Mouse (Mus musculus) lung, embryonic 15.5 days (tissue): ENCODE data around the gene Fryl. TPM values are rescaled to one million over a fixed set of nuclear protein-coding genes. Genes with fewer than 3 reads are reported as not detected.

Experiments
- ATAC-seq: fragments of 200-750 bp; cut with Nextera tagmentation; 2 replicates; pipeline ENCODE4 v1.8.0; 2017; ENCODE audit warnings: moderate number of reproducible peaks, borderline replicate concordance; ENCODE audit not compliant: low FRiP score, low TSS enrichment; ENCODE audit errors: extremely low read depth
- H3K27ac ChIP-seq: fragments of 300-500 bp; sonication (generic); 2 replicates; pipeline ENCODE4 v1.5.1; 2015; ENCODE audit warnings: moderate library complexity, mild to moderate bottlenecking, inconsistent platforms
- H3K27me3 ChIP-seq: fragments of 300-500 bp; sonication (generic); 2 replicates; pipeline ENCODE4 v1.6.1; 2015; ENCODE audit warnings: inconsistent platforms
- H3K36me3 ChIP-seq: fragments of 300-500 bp; sonication (generic); 2 replicates; pipeline ENCODE4 v1.6.1; 2015; ENCODE audit warnings: inconsistent platforms
- H3K4me1 ChIP-seq: fragments of 300-500 bp; sonication (generic); 2 replicates; pipeline ENCODE4 v1.6.1; 2015; ENCODE audit warnings: inconsistent platforms
- H3K4me2 ChIP-seq: fragments of 300-500 bp; sonication (generic); 2 replicates; pipeline ENCODE4 v1.6.1; 2015; ENCODE audit warnings: inconsistent platforms, mild to moderate bottlenecking, moderate library complexity
- H3K4me3 ChIP-seq: fragments of 300-500 bp; sonication (generic); 2 replicates; pipeline ENCODE4 v1.5.1; 2015; ENCODE audit warnings: mild to moderate bottlenecking, inconsistent platforms
- H3K9ac ChIP-seq: fragments of 300-500 bp; sonication (generic); 2 replicates; pipeline ENCODE4 v1.6.1; 2015; ENCODE audit warnings: inconsistent platforms
- H3K9me3 ChIP-seq: fragments of 300-500 bp; sonication (generic); 2 replicates; pipeline ENCODE4 v1.6.1; 2016; ENCODE audit warnings: inconsistent platforms
- WGBS: fragments of 180-500 bp; shearing (Covaris S2); methylation state at CpG from one replicate; pipeline ENCODE4 v1.1.7; 2015; 5-methylcytosine and 5-hydroxymethylcytosine counted together
- polyA plus RNA-seq: library from polyadenylated mRNA; unstranded; fragments of >200 nt; fragmentation: Nextera tagmentation; extraction: Ambion mirVana; gene quantifications from 2 replicates; pipeline ENCODE4 v1.2.1, GENCODE M21; 2015

Fryl gene
- polyA plus RNA-seq, 1 experiment from 2014 or later = 24.5 TPM

DNA sequence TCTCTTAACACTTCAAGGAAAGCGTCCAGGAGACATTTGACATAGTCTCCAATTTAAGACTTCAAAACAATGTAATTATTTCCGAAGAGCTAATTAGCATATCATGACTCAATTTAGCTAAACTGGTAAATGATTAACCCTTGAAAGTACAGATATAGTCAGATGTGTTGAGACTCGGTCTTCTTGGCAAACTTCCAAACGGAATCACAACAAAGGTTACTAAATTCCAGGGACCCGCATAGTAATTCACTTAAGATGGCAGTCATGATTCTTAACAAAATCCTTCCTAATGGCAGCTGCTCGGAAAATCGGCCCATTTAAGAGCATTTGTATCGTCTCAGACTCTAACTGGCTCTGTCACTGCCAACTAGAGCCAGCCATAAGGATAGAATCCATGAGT, 266.7 kb downstream of the Fryl start:
- Histone ChIP-seq H3K27me3 (no peaks in the 10 kb centered on the region), H3K36me3 (no peaks in the 10 kb centered on the region), H3K27ac (no peak overlapping the region), H3K4me3 (no peak overlapping the region), H3K9me3 (no peaks in the 10 kb centered on the region), H3K4me1 (no peaks in the 10 kb centered on the region), H3K9ac (no peak overlapping the region), H3K4me2 (no peak overlapping the region)
- no peak for ATAC-seq
- WGBS = 59% methylated on average over 8 of the region's 8 CpGs

DNA sequence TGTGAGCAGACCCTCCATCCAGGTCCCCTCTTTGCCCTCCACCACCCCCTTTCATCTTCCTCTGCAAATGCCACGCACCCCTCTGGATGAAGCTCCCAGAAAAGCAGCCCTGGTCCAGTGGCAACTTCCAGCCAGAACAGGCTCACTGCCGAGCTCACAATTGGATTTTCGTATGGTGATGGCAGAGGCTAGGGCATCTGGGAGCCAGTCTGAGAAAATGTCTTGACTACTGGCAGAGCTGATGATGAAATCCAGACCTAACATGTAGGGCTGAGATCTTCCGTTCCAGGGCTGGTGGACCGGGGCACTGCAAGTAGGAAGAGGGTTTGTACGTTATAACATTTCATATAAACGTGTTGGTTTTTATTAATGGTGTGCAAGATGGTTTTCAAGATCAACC, 268.6 kb downstream of the Fryl start:
- H3K9ac ChIP-seq = no peak overlapping the region
- H3K27ac ChIP-seq = no peak overlapping the region
- no peak overlapping the region for H3K4me2 ChIP-seq
- no peaks in the 10 kb centered on the region for H3K36me3 ChIP-seq
- no peaks in the 10 kb centered on the region for H3K4me1 ChIP-seq
- no peaks in the 10 kb centered on the region for H3K9me3 ChIP-seq
- H3K4me3 ChIP-seq = no peak overlapping the region
- no peak for ATAC-seq
- no peaks in the 10 kb centered on the region for H3K27me3 ChIP-seq
- 84% methylated on average over 7 of the region's 7 CpGs for WGBS

DNA sequence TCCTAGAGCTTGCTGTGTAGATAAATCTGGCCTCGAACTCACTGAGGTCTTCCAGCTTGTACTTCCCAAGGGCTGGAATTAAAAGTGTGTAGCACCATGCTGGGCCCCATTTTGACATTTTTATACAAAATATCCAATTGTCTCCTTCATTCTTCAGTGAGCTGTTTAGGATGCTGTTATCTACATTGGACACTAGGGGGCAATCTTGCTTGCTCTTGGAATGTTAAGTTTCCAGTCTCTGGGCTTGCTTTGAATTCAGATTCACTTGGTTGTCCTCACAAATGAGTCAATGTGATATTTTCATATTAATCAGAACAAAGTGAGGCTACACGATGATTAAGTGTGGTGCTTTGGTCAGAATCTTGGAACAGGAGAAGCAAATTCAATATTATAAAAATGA, 272.3 kb downstream of the Fryl start:
- Histone ChIP-seq H3K4me2 (no peak overlapping the region), H3K9ac (no peak overlapping the region), H3K36me3 (peaks cover 9% of the 10 kb centered on the region; the same call in 1 of the 2 replicates), H3K27ac (no peak overlapping the region), H3K4me1 (no peaks in the 10 kb centered on the region), H3K27me3 (no peaks in the 10 kb centered on the region), H3K9me3 (no peaks in the 10 kb centered on the region), H3K4me3 (no peak overlapping the region)
- ATAC-seq = no peak
- 5% methylated on average over 2 of the region's 2 CpGs for WGBS

DNA sequence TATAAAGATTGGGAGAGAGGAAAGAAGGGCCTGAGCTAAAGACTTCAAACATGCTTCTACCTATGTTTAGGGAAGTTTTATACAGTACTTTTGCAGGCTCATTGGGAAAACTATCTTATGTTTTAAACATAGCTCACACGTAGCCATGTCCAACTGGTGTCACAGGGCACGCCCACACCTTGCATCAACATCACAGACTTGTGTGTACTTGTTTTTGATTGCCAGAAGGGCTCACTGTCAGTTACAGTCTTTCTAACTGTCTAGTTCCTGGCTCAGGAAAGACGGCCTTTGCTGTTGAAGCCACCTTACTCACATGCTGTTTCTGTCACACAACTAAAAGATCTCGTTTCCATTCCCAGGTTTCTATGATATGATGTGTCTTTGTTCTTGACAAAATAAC, 279.9 kb downstream of the Fryl start:
- H3K36me3 ChIP-seq = peaks cover 34% of the 10 kb centered on the region

DNA sequence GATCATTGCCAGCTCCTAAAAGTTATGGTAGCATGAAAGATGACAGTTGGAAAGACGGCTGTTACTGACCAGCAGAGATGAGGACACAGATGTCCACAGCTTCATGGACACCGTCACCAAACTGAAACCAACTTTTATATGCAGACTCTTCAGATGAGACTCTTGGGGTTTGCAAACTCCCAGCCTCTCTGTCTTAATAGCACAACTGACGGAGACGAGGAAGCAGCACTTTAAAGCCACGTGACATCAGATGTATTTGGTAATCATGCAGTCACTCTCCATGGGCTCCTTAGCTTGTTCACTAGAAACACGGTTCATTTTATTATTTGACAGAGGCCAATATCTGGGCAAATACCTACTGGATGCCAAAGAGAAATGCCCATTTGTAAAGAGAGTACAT, 280.4 kb downstream of the Fryl start:
- Histone ChIP-seq H3K4me3 (no peak overlapping the region), H3K36me3 (peaks cover 34% of the 10 kb centered on the region), H3K4me1 (no peaks in the 10 kb centered on the region), H3K27me3 (no peaks in the 10 kb centered on the region), H3K27ac (no peak overlapping the region), H3K9me3 (no peaks in the 10 kb centered on the region), H3K4me2 (no peak overlapping the region), H3K9ac (no peak overlapping the region)
- WGBS = 89% methylated on average over 6 of the region's 6 CpGs
- no peak for ATAC-seq

More for the DNA sequence above, 279.9 kb downstream of the Fryl start:
- no peak overlapping the region for H3K27ac ChIP-seq
- WGBS = 77% methylated on average over 4 of the region's 4 CpGs
- H3K9ac ChIP-seq = no peak overlapping the region
- no peak overlapping the region for H3K4me3 ChIP-seq
- H3K9me3 ChIP-seq = no peaks in the 10 kb centered on the region
- H3K4me1 ChIP-seq = no peaks in the 10 kb centered on the region
- no peak for ATAC-seq
- H3K4me2 ChIP-seq = no peak overlapping the region
- H3K27me3 ChIP-seq = no peaks in the 10 kb centered on the region

DNA sequence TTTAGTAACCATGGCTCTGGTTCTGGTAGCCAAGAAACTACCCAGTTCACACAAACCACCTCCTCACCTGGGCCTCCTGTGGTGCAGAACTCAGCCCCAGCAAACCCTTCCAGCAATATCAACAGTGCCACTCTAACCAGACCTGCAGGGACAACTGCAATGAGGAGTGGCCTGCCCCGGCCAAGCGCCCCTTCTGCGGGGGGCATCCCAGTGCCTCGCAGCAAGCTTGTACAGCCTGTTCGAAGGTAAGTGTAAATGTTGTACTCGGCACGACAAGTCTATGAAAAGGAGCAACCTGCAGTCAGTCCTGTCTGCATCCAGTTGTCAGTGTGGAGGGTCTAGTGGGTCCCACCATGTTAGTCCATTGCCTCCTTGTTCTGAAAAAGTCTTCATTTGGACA, 281.8 kb downstream of the Fryl start, which contains the start of gene Gm10135:
Gene Gm10135, minus strand, starts transcription at position 101 of the 400 bp plus-strand sequence.
- Histone ChIP-seq H3K36me3 (peaks cover 28% of the 10 kb centered on the region), H3K9ac (no peak within 1 kb of the TSS), H3K4me1 (no peaks in the 10 kb centered on the region), H3K4me3 (no peak within 1 kb of the TSS), H3K4me2 (no peak within 1 kb of the TSS), H3K9me3 (no peaks in the 10 kb centered on the region), H3K27me3 (no peaks in the 10 kb centered on the region), H3K27ac (no peak within 1 kb of the TSS)
- no peak for ATAC-seq
- WGBS = 97% methylated on average over 7 of the region's 7 CpGs

DNA sequence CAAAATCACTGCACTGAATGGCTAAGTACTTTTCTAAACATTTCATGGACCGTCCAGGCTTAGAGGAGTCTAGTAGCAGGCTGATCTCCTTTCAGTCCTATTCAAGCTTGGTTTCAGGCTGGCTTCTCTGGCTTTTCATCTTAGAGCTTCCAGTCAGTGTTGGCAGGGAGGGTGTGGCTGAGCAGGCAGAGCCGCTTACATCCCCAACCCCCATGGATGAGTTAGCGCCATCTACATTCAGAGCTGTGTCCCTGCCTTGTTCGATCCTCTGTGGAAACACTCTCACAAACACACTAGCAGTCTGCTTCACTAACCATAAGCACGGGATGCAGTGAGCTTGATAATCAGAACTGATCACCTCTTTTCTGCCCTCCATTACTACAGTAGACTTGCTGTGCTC, 283.5 kb downstream of the Fryl start:
- Histone ChIP-seq H3K27me3 (no peaks in the 10 kb centered on the region), H3K9ac (no peak overlapping the region), H3K9me3 (no peaks in the 10 kb centered on the region), H3K36me3 (peaks cover 30% of the 10 kb centered on the region), H3K4me1 (no peaks in the 10 kb centered on the region), H3K27ac (no peak overlapping the region), H3K4me2 (no peak overlapping the region), H3K4me3 (no peak overlapping the region)
- WGBS = 67% methylated on average over 5 of the region's 5 CpGs
- no peak for ATAC-seq

DNA sequence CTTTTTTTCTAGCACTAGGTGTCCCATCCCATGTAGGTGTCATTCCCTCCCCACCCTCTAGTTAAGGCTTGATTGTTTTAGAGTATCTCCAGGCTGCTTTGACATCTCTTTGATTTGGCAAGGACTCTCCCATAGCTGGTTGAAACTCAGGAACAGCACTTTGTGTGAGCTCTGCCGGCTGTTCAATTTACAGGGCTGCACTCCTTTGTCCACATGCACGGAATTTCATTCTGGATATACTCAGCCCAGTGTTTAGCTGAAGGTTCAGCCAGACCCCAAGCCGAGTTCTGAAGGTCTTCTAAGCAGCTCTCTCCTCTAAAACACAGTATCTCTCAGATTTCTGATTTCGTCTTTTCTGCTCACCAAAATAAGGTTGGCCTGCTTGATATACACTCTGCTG, 284.0 kb downstream of the Fryl start:
- 72% methylated on average over 4 of the region's 4 CpGs for WGBS
- Histone ChIP-seq H3K27ac (no peak overlapping the region), H3K4me2 (no peak overlapping the region), H3K9me3 (no peaks in the 10 kb centered on the region), H3K27me3 (no peaks in the 10 kb centered on the region), H3K9ac (no peak overlapping the region), H3K4me3 (no peak overlapping the region), H3K36me3 (peaks cover 30% of the 10 kb centered on the region), H3K4me1 (no peaks in the 10 kb centered on the region)
- no peak for ATAC-seq

Other genes with a start within 250 kb of the Fryl start
- 1.0 and 1.1 TPM in 2 replicates for gene Slc10a4, start 249.7 kb downstream of the Fryl start, polyA plus RNA-seq
- gene Ociad1, start 36.2 kb upstream of the Fryl start, polyA plus RNA-seq = 231 and 246 TPM in 2 replicates
- 41.1 and 42.4 TPM in 2 replicates for gene Ociad2, start 84.4 kb upstream of the Fryl start, polyA plus RNA-seq
- not detected in 2 replicates for gene Cwh43, start 149.5 kb upstream of the Fryl start, polyA plus RNA-seq
- 21.3 and 22.8 TPM in 2 replicates for gene Dcun1d4, start 224.4 kb upstream of the Fryl start, polyA plus RNA-seq